Mouse (Mus musculus): ENCODE data around the gene Apobec2. TPM values are rescaled to one million over a fixed set of nuclear protein-coding genes. Genes with fewer than 3 reads are reported as not detected.

Gene Apobec2
- polyA plus RNA-seq, 1 experiment from 2014 or later, result 0.85 TPM

Other genes with a start within 250 kb of the Apobec2 start
- 0.08 and 0.11 TPM in 2 replicates for gene Trem1, start 200.2 kb downstream of the Apobec2 start, polyA plus RNA-seq (2016; fragmentation: Nextera tagmentation; extraction: Ambion mirVana)
- gene Trem3, start 185.2 kb downstream of the Apobec2 start, polyA plus RNA-seq (2016; fragmentation: Nextera tagmentation; extraction: Ambion mirVana), result not detected in 2 replicates
- 0.10 TPM in 1 of 2 replicates, not detected in the other for gene Treml4, start 168.6 kb downstream of the Apobec2 start, polyA plus RNA-seq (2016; fragmentation: Nextera tagmentation; extraction: Ambion mirVana)
- 0.17 and 0.26 TPM in 2 replicates for gene Treml2, start 133.4 kb downstream of the Apobec2 start, polyA plus RNA-seq (2016; fragmentation: Nextera tagmentation; extraction: Ambion mirVana)
- gene B430306N03Rik, start 116.8 kb downstream of the Apobec2 start, polyA plus RNA-seq (2016; fragmentation: Nextera tagmentation; extraction: Ambion mirVana), result 0.17 and 0.22 TPM in 2 replicates
- 2.2 and 4.1 TPM in 2 replicates for gene Trem2, start 86.5 kb downstream of the Apobec2 start, polyA plus RNA-seq (2016; fragmentation: Nextera tagmentation; extraction: Ambion mirVana)
- gene Treml1, start 73.0 kb downstream of the Apobec2 start, polyA plus RNA-seq (2016; fragmentation: Nextera tagmentation; extraction: Ambion mirVana), result 1.6 and 2.1 TPM in 2 replicates
- gene Nfya, start 23.0 kb downstream of the Apobec2 start, polyA plus RNA-seq (2016; fragmentation: Nextera tagmentation; extraction: Ambion mirVana), result 15.4 and 17.2 TPM in 2 replicates
- gene Oard1, start 22.9 kb downstream of the Apobec2 start, polyA plus RNA-seq (2016; fragmentation: Nextera tagmentation; extraction: Ambion mirVana), result 79.4 and 81.8 TPM in 2 replicates
- gene Tspo2, start 18.6 kb upstream of the Apobec2 start, polyA plus RNA-seq (2016; fragmentation: Nextera tagmentation; extraction: Ambion mirVana), result 1.8 TPM in 2 replicates
- 0.08 and 0.22 TPM in 2 replicates for gene Unc5cl, start 22.0 kb upstream of the Apobec2 start, polyA plus RNA-seq (2016; fragmentation: Nextera tagmentation; extraction: Ambion mirVana)

All from midbrain, embryonic 12.5 days (tissue).